Mouse (Mus musculus) left cerebral cortex, postnatal 14 days (tissue): ENCODE data around the gene Cldn7. TPM values are rescaled to one million over a fixed set of nuclear protein-coding genes. Genes with fewer than 3 reads are reported as not detected.

Experiments used
- DNase-seq, 2 experiments: peaks; one replicate each; pipeline ENCODE4 v3.0.0; 2021 to 2022; ENCODE audit warnings: low spot score in 2 of 2, mixed read lengths in 1 of 2
- intact Hi-C: fragments of 180-260 bp; cut with DNase I; formaldehyde crosslinking; loops from one replicate; pipeline ENCODE4 v1.15.1; 2025
- total RNA-seq, 2 experiments: library from RNA; stranded (reverse); gene quantifications; 2 replicates each; pipeline ENCODE4 v1.2.3; 2021

The Cldn7 gene
- total RNA-seq, 2 experiments from 2014 or later = not detected

DNA sequence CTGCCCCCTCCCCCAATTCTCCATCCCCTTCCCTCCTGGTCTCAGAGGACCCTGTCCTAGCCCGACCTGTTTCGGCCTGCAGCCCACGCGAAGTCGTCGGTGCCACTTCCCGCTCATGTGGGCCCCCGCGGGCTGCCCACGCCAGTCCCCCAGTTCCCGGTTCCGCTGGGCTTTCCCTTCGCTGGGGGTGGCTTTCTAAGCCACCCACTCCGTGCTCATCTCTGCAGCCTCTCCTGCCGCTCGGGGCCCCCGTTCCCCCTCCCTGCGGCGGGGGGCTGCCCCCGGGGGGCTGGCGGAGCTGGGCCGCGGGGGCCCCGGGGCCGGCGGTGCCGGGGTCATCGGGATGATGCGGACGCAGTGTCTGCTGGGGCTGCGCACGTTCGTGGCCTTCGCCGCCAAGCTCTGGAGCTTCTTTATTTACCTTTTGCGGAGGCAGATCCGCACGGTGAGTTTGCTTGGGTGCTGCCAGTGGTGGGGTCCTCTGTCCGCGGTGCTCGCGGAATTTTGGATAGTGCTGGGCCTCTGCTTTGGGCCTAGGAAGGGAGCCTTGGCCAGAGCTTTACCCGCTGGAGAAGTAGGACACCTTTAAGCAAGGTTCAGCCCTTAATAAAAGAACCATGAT, 16.7 kb downstream of the Cldn7 start, which contains the start of gene Ctdnep1:
Gene Ctdnep1, plus strand, starts transcription at position 16 of the 622 bp plus-strand sequence.
- no peak for DNase-seq
- intact Hi-C loops = no loop called here

DNA sequence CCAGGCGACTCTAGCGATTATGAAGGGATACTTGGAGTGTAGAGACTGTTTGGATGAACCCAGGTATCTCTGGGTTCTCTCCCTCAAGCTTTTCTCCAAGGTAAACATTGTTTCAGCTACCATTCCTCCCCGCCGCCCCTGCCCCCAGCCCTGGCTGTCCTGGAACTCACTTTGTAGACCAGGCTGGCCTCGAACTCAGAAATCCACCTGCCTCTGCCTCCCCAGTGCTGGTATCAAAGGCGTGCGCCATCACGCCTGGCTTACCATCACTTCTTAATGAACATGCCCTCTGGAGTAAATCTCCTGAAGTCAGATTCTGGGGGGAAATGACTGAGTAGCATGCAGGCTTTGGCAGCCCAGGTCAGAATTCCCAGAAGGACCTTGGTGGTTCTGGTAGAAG, 17.6 kb downstream of the Cldn7 start, which contains the start of gene Elp5:
Gene Elp5, minus strand, starts transcription at position 293 of the 400 bp plus-strand sequence.
- DNase-seq = no peak
- intact Hi-C loops = no loop called here

DNA sequence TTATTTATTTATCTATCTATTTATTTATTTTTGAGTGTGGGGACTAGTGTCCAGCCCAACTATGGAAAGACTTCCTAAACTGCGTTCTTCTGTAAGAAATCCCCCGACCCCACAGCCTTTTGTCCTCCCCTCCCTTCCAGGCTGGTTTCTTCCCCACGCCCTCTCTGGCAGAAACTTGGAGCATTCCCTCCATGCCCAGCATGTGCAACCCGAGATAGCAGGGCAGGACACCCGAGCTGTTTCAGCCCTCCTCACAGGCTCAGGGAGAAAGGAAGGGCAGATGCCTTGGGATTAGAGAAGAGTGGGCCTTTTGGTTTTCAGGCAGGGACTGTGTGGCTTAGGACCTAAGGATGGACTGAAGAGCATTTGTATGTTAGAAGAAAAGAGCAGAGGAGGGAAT, 18.3 kb downstream of the Cldn7 start:
- intact Hi-C loops = no loop called here
- no peak for DNase-seq

DNA sequence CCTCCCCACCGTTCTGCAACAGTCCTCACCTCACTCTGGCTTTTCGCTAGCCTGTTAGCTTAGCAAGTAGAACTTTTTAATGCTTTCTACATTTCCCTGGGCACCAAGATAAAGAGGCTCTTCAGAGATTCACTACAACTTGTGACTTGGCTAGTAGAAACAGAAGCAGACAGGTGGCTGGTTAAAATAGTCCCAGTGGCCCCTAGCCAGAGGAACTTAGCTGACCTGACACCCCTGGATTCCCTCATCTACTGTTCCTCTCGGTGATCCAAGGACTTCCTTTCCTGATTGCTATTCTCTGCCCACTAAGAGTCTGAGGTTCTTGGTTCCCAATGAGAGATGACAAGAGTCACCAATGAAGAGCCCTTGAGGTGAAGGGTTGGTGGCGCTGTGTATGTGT, 18.8 kb downstream of the Cldn7 start:
- no peak for DNase-seq
- intact Hi-C loops = no loop called here

DNA sequence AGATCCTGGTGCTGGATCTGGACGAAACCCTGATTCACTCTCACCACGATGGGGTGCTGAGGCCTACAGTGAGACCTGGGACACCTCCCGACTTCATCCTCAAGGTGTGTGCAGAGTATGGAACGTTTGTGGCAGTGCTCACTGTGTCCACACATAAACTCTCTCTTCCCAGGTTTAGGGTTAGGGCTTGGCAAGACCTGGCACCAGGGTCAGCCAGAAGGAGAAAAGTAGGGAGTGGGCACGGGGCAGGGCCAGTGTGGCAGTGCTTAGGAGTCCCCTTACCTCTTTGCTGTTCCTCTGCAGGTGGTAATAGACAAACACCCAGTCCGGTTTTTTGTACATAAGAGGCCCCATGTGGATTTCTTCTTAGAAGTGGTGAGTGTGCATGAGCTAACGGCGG, 19.9 kb downstream of the Cldn7 start:
- no peak for DNase-seq
- intact Hi-C loops = no loop called here

DNA sequence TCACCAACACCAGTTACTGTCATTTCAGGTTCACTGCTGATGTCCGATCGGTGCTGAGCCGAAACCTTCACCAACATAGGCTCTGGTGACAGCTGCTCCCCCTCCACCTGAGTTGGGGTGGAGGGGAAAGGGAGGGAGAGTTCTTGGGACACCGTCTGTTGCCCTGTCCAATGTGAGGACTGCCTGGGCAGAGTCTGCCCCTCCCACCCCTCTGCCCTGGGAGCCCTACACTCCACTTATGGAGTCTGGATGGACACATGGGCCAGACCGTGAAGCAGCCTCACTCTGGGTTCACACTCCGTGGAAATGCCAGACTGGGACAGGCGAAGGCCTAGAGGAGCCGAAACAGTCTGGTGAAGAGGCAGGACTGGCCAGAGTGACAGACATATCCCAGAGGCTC, 25.4 kb downstream of the Cldn7 start:
- DNase-seq = no peak
- intact Hi-C loops = no loop called here

DNA sequence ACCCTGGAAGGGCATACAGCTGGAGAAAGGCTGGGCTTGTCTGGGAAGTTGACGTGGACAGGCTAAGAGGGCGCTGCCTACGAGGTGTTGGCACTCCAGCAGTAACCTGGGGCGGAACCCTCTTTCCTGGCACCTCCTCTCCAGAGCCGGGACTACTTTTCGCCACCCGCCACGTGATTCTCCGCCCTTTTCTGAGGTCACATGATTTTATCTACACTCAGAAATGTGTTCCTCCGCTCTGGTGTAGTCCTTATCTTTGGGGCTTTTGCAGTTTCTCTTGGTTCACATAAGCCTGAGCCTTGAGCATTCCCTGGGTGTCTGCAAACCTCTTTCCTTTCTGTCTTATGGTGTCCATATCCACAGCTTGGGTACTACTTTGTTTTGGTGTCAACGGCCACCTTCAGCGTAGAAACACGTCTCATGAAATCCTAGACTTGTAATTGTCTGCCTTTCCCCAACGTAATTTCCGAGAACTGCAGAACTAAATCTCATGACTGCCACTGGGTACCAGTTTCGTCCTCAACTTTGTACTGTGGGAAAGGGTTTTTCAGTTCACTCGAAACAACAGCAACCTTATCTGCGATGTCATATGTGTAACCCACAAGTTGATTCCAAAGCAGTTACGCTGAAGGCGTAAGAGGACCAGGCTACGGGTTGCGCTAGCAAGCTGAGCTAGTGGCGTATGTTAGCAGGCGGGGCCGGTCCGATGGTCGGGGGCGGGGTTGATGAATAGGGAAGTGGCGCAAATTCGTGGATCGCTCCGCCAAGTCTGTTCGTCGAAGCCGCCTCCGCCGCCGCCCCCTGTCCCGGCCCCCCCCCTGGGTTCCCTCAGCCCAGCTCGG, 26.5 kb downstream of the Cldn7 start, which contains the start of gene Gabarap:
Gene Gabarap, plus strand, starts transcription at position 294 of the 842 bp plus-strand sequence.
- DNase-seq = peak; percentile 97
- intact Hi-C loops = no loop called here

DNA sequence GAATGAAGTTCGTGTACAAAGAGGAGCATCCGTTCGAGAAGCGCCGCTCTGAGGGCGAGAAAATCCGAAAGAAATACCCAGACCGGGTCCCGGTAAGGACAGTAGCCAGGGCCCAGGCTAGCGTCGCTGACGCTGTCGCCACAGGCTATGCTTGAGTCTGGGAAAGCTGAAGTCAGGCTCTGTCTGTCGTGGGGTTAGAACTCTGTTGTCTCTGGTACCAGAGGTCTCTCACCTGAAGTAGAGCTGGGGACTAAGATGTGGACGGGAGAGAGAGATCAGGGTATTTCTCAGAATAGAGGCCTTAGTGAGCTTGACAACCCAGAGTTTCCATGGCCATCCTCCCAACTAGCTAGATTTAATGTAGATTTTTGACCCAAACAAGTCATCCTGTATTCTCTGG, 27.1 kb downstream of the Cldn7 start:
- no peak for DNase-seq
- intact Hi-C loops = no loop called here

DNA sequence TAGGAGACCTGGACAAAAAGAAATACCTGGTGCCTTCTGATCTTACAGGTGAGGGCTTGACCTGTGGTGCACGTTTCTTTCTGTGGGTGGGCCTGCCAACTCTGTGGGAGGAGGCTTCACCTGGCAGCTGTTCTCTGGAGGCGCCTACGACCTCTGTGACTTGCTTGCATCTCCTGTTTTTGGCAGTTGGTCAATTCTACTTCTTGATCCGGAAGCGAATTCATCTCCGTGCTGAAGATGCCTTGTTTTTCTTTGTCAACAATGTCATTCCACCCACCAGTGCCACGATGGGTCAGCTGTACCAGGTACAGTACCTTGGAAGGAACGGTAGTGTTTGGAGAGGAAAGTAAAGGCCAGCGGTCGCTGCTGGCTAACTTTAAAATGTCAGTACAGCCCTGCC, 27.8 kb downstream of the Cldn7 start:
- no peak for DNase-seq
- intact Hi-C loops = no loop called here

DNA sequence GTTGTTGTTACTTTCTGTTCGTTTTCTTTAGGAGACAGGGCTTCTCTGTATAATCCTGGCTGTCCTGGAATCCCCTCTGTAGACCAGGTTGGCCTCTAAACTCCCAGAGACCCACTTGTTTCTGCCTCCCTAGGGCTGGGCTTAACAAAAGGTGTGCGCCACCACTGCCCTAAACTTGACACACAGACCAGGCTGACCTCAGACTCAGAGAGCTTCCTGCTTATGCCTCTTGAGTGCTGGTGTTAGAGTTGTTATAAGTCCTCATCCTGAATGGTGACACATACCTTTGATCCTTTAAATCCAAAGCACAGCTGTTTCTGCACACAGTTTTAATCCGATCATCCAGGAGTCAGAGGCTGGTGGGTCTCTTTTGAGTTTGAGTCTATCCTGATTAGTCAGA, 28.4 kb downstream of the Cldn7 start:
- intact Hi-C loops = no loop called here
- no peak for DNase-seq

DNA sequence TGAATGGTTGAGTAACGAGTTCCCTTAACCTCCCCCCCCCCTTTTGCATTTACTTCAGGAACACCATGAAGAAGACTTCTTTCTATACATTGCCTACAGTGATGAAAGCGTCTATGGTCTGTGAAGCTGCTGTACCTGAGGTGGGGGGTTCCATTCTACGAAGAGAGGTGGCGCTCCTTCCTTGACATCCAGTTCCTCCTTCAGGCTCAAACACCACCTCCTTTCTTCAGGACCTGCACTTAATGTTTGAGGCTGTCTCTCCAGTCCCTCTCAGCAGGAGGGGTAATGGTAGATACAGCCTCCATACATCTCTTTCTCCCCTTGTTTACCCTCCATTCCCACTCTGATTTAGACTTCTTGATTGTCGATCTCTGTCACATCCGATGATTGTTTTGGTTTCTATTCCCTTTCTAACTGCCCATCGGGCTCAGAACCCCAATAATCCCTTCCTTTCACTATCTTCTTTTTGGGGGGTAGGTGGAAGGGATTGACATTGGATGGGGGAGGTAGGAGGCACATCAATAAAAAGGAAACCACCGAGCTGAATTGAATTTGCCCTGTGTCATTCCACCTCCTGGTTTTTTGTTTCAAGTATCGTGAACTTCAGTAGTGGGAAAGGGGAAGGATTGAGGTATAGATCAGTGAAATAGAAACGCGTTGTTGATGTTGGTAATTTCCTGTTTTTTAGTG, 30.0 kb downstream of the Cldn7 start:
- DNase-seq = no peak
- intact Hi-C loops = no loop called here

DNA sequence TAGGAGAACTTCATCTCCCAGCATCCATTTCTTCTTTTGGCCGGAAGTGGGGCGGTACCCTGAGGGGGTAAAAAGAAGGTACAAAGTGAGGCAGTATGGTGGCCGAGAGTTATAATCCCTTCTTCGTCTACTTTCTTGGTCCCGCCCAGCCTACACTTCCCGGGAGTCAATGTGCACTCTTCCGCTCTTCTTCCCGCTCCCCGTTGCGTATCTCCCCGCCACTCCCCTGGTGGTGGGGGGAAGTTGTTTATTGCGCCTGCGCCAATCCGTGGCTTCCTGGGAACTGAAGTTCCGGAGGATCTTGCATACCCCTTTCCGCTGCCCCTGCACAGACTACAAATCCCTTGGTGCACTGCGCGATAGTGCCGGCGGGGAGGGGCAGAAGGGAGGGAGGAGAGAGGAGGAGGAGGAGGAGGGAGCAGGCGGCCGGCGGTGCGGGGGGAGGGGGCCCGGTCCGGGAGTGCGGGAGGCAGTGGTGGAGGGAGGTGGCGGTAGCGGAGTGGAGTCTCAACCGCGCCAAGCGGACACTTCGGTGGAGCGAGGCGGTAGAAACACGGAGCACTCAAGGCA, 30.9 kb downstream of the Cldn7 start, which contains the start of gene Phf23:
Gene Phf23, plus strand, starts transcription at position 387 of the 570 bp plus-strand sequence.
- intact Hi-C loops = no loop called here

DNA sequence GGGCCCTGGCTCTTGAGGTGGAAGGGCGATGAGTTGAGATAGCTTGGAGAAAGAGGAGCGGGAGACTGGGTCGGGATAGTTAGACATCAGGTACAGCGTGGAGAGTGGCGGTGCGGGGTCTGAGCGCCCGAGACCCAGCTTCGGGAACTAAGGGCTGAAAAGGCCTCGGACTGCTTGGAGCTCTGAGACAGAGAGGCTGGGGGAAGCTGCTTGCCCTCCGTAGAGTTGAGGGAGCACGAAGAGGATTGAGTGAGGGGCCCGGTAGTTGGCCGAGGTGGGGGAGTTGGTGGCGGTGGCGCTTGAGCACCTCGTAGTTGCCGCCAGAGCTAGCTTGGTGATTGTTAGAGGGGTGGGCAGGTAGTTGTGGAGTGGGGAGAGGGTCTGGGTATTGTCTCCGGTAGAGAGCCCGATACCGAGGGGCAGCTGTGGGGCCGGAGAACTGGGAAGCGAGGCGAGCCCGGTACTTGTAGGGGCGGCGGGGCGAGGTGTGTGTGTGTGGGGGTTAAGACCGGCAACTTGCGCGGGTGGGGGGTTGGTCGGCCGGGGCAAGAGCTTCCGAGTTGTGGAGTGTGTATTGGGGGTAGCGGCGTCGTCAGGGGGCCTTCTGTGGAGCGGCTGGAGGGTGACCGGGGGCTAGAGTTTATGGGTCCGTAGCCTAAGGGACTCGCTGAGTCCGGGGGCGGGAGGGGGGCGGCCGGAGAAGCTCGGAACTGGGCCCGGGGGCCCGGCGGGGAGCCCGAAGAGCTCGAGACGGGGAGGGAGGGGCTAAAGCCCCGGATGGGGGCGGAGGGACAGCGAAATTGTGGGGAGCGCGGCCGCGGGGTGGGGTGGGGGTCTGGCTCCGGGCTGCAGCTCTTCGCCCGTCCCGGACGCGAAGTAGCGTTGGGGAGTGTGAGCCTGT, 31.8 kb downstream of the Cldn7 start:
- no peak for DNase-seq
- intact Hi-C loops = no loop called here

More for the DNA sequence above, 30.9 kb downstream of the Cldn7 start, which contains the start of gene Phf23:
- DNase-seq = peak; percentile 97 to 98

DNA sequence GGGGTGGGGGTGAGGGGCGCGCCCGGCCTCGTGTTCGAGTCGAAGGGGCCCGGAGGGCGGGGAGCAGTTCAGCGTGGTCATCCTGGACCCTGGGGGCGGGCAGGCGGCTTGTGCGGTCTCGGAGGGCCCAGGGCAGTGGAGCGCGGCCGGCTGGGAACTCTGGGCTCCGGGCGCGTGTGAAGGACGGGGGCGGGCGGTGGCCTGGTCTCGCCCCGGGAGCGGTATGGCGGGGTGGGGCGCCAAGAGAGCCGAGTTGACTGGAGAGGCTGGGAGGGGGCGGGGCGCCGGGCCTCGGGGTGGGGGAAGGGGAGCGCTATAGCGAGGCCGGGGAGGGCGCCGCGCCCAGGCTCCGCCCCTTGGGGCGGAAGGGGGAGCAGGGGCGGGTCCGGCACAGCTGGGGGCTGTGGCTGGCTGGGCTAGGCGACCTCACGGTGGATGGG, 32.5 kb downstream of the Cldn7 start:
- intact Hi-C loops = no loop called here
- DNase-seq = peak in 1 of 2 experiments; percentile 65

DNA sequence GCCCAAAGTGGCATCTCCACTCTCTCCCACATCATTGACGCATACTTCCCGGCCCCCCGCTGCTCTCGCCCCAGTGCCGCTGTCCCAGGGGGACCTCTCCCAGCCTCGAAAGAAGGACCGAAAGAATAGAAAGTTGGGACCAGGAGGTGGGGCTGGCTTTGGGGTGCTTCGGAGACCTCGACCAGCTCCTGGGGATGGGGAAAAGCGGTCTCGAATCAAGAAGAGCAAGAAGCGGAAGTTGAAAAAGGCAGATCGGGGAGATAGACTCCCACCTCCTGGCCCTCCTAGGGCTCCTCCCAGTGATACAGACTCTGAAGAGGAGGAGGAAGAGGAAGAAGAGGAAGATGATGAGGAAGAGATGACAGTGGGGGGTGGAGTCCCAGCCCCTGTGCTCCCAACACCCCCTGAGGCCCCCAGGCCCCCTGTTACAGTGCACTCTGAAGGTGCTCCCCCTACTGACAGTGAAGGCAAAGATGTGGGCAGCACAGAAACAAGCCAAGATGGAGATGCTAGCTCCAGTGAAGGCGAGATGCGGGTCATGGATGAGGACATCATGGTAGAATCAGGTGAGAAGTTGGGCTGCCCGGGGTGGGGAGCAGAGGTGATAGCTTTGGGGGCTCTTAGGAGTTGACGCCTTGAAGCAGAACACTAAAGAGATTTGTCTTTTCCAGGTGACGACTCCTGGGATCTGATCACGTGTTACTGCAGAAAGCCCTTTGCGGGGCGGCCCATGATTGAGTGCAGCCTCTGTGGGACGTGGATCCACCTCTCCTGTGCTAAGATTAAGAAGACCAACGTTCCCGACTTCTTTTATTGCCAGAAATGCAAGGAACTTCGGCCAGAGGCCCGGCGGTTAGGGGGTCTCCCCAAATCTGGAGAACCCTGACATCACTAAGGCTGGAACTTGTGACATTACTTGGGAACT, 34.2 kb downstream of the Cldn7 start:
- intact Hi-C loops = no loop called here
- DNase-seq = no peak

DNA sequence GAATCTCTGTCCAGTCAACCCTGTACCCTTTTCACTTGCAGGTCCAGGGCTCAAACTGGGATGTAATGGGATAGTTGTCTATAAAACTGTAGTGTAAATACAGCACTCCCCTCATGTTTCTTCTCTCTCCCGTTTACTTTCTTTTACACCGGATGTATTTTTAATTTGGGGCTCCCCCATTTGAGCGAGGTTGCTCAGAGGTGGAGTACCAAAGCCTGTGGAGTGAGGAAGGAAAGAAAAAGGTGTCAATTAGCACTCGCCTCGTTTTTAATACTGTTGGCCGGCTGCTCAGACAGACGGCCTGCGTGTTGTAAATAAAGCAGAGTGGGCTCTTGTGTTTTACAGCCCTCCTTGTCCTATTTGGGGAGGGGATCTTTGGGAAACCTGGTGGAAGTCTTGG, 35.1 kb downstream of the Cldn7 start:
- intact Hi-C loops = no loop called here
- no peak for DNase-seq

DNA sequence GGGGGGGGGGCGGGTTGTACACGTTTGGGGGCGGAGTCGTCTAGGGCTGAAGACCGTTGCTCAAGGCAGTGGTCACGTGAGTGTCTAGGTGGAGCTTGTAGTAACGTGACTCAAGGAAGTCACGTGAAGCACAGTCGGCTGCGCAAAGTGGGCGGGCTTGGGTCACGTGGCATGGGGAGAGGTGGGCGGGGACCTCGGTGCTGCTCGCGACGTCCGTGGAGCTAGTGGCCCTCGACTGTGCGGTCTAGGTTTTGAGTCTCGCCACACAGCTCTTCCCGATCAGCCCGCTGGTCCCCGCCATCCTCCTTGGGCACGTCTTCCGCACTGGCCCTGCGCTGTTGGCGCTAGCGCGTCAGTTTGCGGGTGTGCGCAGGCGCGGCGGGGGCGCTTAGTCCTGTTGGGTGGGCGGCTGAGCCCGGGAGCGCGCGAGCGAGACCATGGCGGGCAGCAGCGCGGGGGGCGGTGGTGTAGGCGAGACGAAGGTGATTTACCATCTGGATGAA, 35.9 kb downstream of the Cldn7 start, which contains the start of gene Dvl2:
Gene Dvl2, plus strand, starts transcription at position 200 of the 503 bp plus-strand sequence.
- intact Hi-C loops = no loop called here
- DNase-seq = peak; percentile 92 to 97
